Mouse (Mus musculus) liver (tissue): Measurements from ENCODE around the gene Nme3.
"Not testable (repeated sequence)": the region's sequence is repeated elsewhere in the genome, so short reads cannot be mapped to it uniquely, and the experiment has no call there.

Source experiments
- DNase-seq: peaks from one replicate; pipeline ENCODE4 v3.0.0-alpha.2; 2020; ENCODE audit warnings: mixed read lengths

Nme3 gene

DNA sequence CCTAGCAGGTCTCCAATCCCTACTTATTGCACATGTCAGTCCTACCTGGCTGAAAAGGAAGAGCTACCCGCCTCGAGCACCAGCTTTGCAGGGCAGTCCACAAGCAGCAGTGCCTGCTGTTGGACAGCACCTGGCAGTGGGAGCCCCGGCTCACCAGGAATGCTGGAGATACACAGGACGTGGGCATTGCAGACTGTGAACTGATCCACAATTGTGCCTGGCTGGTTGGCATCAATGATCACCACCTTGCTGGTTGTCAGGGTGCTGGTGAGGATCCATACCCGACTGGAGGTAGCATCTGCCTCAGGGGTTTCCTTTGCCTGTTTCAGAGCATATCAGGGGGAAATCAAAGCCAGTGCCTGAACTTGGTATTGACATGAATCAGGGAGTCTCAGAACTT lies 5.8 kb downstream of the Nme3 start:
- DNase-seq: no peak

- DNase-seq: peak; percentile 85
Observed at GRCm38 (mm10) chr17:24902671-24903474, 6.6 kb downstream of the Nme3 start.

DNA sequence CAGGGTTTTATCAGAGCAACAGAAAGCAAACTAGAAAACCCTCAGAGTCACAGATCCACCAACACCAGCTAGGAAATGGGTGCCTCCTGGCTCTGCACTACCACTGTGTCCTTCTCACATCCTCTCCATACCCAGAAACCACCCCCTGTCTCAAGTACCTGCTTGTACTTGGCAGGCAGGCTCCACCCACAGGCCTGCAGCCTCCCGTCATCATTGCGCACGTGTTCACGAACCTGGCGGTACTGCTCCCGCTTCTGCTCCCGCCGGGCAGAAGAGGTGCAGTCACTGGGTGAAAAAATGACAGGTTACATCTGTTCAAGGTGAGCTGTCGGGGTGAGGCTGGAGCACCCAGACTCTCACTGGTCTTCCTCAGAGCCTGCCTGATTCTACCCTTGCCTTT lies 7.5 kb downstream of the Nme3 start:
- DNase-seq: peak; percentile 56

- DNase-seq: no peak
Observed at GRCm38 (mm10) chr17:24907591-24907990, 11.3 kb downstream of the Nme3 start.

DNA sequence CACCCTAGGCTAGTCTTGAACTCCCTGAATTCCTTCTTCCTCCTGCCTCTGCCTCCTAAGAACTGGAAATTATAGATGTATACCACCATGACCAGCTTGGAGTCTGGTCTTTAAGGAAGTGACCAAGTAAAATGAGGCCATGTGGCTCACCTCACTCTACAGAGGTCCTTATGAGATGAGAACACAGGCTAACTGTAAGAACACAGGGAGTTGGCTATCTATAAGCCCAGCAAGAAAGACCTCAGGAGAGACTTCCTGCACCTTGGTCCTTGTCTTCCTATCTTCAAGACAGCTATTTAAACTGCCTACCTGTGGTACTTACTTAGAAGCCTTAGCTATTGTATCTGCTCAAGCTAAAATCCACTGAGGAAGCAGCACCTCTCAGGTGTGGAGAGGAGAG lies 17.7 kb downstream of the Nme3 start:
- no peak for DNase-seq

- DNase-seq: no peak
Observed at GRCm38 (mm10) chr17:24923246-24923645, 26.9 kb downstream of the Nme3 start.

DNA sequence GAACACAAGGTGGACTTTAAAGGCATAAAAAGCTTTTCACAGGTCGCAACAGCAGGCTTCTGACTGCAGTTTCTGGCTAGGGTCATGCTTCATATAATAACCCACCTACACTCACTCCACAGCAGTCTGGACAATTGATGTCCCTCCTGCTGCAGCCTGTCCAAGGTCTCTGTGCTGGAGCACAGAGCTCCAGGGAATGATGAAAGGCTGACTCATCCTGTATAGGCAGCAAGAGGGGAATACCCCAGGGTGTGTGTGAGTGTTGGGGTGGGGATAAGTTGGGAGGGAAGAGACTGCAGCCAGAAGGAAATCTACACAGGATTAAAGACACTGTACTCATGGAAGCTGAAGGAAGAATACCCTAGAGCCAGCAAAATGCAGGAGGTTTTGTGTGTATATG lies 33.2 kb downstream of the Nme3 start:
- no peak for DNase-seq

GRCm38 (mm10) chr17:24932431-24932830 lies 36.1 kb downstream of the Nme3 start:
- no peak for DNase-seq

- DNase-seq: no peak
Observed at GRCm38 (mm10) chr17:24933163-24933562, 36.9 kb downstream of the Nme3 start.

DNA sequence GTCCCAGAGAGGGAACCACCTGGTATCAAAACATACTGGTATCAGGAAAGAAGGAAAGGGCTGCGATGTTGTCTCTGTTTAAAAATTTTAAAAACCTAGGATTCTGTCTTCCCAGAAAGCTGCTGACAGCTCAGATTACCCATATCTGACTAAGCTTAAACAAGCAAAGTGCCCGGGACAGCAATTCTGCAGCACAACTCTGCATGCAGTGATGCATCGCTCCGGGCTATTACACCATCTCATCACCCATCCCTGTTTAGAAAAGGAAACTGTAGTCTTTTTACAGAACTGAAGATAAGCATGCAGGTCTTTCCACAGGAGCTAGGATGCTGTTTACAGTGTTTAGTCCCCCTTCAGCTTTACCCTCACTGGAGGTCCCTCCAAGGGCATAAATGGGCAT lies 38.6 kb downstream of the Nme3 start:
- no peak for DNase-seq

DNA sequence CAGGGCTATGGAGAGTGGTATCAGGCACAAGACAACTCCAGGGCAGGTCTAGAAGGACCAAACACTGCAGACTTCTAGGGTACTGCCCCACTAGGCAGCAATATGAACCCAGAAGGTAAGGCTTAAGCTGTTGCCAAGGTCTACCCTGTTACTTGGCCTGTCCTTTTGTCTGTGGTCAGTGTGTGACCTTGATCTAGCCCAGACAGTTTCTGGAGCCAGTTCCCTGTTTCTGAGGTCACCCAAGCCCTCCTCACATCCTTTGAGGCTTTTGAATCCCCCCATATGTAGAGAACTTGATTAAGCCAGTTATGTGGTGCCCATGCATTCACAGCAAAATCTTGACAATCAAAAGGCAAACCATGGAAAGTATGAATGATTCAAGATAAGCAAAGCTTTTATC lies 39.4 kb downstream of the Nme3 start:
- DNase-seq: no peak

GRCm38 (mm10) chr17:24936259-24937237 lies 40.2 kb downstream of the Nme3 start, which contains the start of gene Mapk8ip3:
TSS of gene Mapk8ip3 (minus strand) at chr17:24936977.
- peak; percentile 97 for DNase-seq

- no peak for DNase-seq
Observed at GRCm38 (mm10) chr17:24937266-24937665, 41.0 kb downstream of the Nme3 start.

GRCm38 (mm10) chr17:24942453-24942852 lies 46.2 kb downstream of the Nme3 start:
- not testable (repeated sequence) for DNase-seq

GRCm38 (mm10) chr17:24943036-24943435 lies 46.7 kb downstream of the Nme3 start:
- DNase-seq: no peak

- DNase-seq: not testable (repeated sequence)
Observed at GRCm38 (mm10) chr17:24943589-24943988, 47.3 kb downstream of the Nme3 start.
